Mouse (Mus musculus): Measurements from ENCODE around the gene Iqcb1. TPM values are rescaled to one million over a fixed set of nuclear protein-coding genes. Genes with fewer than 3 reads are reported as not detected.

Gene Iqcb1
- total RNA-seq, 1 experiment: 16.8 TPM

DNA sequence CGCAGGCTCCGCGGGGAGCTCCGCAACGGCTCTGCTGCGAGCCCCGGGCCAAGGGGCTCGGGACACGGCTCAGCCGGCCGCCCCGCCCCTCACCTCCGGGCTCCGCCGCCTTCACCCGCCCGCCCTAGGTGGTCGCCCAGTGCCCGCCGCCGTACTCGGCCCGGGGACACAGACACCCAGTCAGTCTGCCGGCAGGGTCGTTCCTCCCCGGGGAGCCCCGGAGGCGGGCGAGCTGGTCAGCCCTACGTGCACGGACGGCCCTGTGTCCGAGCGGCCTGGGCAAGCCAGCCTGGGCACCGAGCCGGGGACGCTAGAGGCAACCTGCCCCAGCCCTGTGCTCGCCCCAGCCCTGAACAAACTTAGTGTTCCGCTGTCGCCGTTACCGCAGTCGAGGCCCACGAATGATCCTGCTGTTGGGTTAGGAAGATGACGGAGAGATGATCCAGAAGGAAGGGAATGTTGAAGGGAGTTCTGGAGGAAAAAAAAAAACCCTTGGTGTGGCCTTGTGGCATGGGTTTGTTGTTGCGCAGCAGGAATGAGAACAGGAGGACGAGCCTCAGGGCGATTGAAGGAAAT, 47.2 kb downstream of the Iqcb1 start:
- peak; percentile 20 for DNase-seq (ENCODE audit: low read depth, low spot score)
- peak overlapping the region; percentile 89 for H3K9ac ChIP-seq (ENCODE audit: insufficient read depth, low read depth, low read length, poor library complexity, severe bottlenecking)
- in situ Hi-C loops (cut with MboI; ENCODE audit: low sequenced_read_pairs in 2 of 2, unreplicated experiment in 2 of 2): no loop called here
- H3K27ac ChIP-seq (ENCODE audit: insufficient read depth, low read depth, low read length, poor library complexity, severe bottlenecking): peak overlapping the region; percentile 14; the same call in 1 of the 2 replicates
- peaks cover 0 to 1% of the 10 kb centered on the region in 2 experiments; a peak in 1 of 4 replicates for H3K4me1 ChIP-seq (ENCODE audit: control insufficient read depth in 2 of 2, insufficient read depth in 2 of 2, low read length in 2 of 2, poor library complexity in 1 of 2)
- no peaks in the 10 kb centered on the region for H3K9me3 ChIP-seq (ENCODE audit: control insufficient read depth, insufficient read depth, low read depth, low read length)
- peak overlapping the region; percentile 64 to 94 for H3K4me3 ChIP-seq (ENCODE audit: insufficient read depth in 1 of 2, low read depth in 1 of 2, low read length in 2 of 2, poor library complexity in 1 of 2, severe bottlenecking in 1 of 2)
- no peaks in the 10 kb centered on the region for H3K36me3 ChIP-seq (ENCODE audit: control insufficient read depth, insufficient read depth, low read length, poor library complexity, severe bottlenecking)
- TF ChIP-seq ZNF384 (IDR thresholded peaks at IDR 0.05; ENCODE audit: low read depth, low read length) (no peak), CHD2 (IDR thresholded peaks at IDR 0.05; ENCODE audit: low read depth, low read length) (no peak), ZC3H11A (IDR thresholded peaks at IDR 0.05; ENCODE audit: borderline replicate concordance, low read depth, low read length) (no peak), HCFC1 (IDR thresholded peaks at IDR 0.05; ENCODE audit: borderline replicate concordance, insufficient read depth, low read length) (no peak; the same call in 1 of the 2 replicates), MAFK (IDR thresholded peaks at IDR 0.05; ENCODE audit: insufficient read depth, low read depth, low read length) (no peak)

DNA sequence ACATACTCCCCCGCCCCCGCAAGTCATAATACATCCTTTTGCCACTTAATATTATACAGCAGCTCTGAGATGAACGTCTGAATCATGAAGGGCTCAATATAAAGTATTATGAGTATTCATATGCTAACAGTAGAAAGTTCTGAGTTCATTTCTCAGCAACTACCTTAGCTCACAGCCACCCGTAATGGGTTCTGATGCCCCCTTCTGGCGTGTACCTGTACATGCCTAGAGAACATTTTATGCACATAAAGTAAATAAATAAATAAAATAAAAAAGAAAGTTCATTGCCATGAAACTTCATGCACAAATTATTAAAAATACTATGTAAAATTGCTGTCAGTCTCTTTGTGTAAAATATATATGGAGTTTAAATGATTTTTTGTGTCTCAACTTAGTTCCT, 49.1 kb downstream of the Iqcb1 start:
- peaks cover 0 to 1% of the 10 kb centered on the region in 2 experiments; a peak in 1 of 4 replicates for H3K4me1 ChIP-seq (ENCODE audit: control insufficient read depth in 2 of 2, insufficient read depth in 2 of 2, low read length in 2 of 2, poor library complexity in 1 of 2)
- H3K9ac ChIP-seq (ENCODE audit: insufficient read depth, low read depth, low read length, poor library complexity, severe bottlenecking): no peak overlapping the region
- in situ Hi-C loops (cut with MboI; ENCODE audit: low sequenced_read_pairs in 2 of 2, unreplicated experiment in 2 of 2): no loop called here
- no peaks in the 10 kb centered on the region for H3K9me3 ChIP-seq (ENCODE audit: control insufficient read depth, insufficient read depth, low read depth, low read length)
- no peak overlapping the region for H3K27ac ChIP-seq (ENCODE audit: insufficient read depth, low read depth, low read length, poor library complexity, severe bottlenecking)
- no peak for DNase-seq (ENCODE audit: low read depth, low spot score)
- no peak overlapping the region for H3K4me3 ChIP-seq (ENCODE audit: insufficient read depth in 1 of 2, low read depth in 1 of 2, low read length in 2 of 2, poor library complexity in 1 of 2, severe bottlenecking in 1 of 2)
- TF ChIP-seq CHD2 (IDR thresholded peaks at IDR 0.05; ENCODE audit: low read depth, low read length) (no peak), ZNF384 (IDR thresholded peaks at IDR 0.05; ENCODE audit: low read depth, low read length) (no peak), ZC3H11A (IDR thresholded peaks at IDR 0.05; ENCODE audit: borderline replicate concordance, low read depth, low read length) (no peak), MAFK (IDR thresholded peaks at IDR 0.05; ENCODE audit: insufficient read depth, low read depth, low read length) (no peak), HCFC1 (IDR thresholded peaks at IDR 0.05; ENCODE audit: borderline replicate concordance, insufficient read depth, low read length) (no peak)
- no peaks in the 10 kb centered on the region for H3K36me3 ChIP-seq (ENCODE audit: control insufficient read depth, insufficient read depth, low read length, poor library complexity, severe bottlenecking)

DNA sequence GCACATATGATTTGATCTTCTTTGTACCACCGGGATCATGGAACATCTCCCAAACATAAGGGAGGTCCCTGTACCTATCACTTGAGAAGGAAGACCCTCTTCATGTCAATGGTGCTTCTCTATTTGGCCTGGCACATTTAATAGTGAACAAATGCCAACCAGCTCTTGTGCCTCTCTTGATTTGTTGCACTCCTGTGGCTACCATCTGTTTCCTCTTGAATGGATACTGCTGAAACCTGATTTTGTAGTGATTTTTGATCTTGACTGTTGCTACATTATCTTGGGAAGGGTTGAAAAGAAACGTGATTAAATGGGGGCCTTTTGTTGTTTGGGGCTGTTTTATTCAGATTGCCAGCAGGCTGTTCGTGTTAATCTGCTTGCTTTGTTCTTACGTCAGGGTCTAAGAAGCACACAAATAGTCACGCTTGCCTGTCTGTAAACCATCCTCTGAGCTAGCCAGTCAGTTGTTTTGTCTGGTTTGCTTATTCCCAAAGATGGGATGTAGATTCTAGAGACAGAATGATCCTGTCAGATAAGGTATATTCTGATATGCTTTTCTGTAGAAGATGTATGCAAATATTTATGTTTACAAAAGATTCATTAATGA, 54.7 kb downstream of the Iqcb1 start:
- no peak for DNase-seq (ENCODE audit: low read depth, low spot score)
- in situ Hi-C loops (cut with MboI; ENCODE audit: low sequenced_read_pairs in 2 of 2, unreplicated experiment in 2 of 2): no loop called here

DNA sequence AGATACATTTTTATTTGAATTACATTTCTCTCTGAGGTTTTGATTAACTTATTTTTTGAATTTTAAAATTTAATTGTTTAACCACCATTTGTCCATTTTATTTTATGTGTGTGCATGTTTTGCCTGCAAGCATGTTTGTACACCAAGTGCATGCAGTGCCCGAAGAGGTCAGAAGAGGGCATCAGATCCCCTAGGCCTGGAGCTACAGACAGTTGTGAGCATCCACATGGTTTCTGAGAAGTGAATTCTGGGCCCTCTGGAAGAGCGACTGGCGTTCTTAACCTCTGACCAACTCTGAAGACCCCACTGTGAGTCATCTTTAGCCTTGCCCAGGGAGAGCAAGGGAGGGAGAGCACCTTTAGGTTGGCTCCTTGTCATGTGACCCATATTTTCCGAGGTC, 56.7 kb downstream of the Iqcb1 start:
- H3K36me3 ChIP-seq (ENCODE audit: control insufficient read depth, insufficient read depth, low read length, poor library complexity, severe bottlenecking): peaks cover 4% of the 10 kb centered on the region; the same call in 1 of the 2 replicates
- H3K9ac ChIP-seq (ENCODE audit: insufficient read depth, low read depth, low read length, poor library complexity, severe bottlenecking): no peak overlapping the region
- peak; percentile 36 for DNase-seq (ENCODE audit: low read depth, low spot score)
- H3K4me1 ChIP-seq (ENCODE audit: control insufficient read depth in 2 of 2, insufficient read depth in 2 of 2, low read length in 2 of 2, poor library complexity in 1 of 2): no peaks in the 10 kb centered on the region
- no peaks in the 10 kb centered on the region for H3K9me3 ChIP-seq (ENCODE audit: control insufficient read depth, insufficient read depth, low read depth, low read length)
- H3K4me3 ChIP-seq (ENCODE audit: insufficient read depth in 1 of 2, low read depth in 1 of 2, low read length in 2 of 2, poor library complexity in 1 of 2, severe bottlenecking in 1 of 2): no peak overlapping the region
- no peak overlapping the region for H3K27ac ChIP-seq (ENCODE audit: insufficient read depth, low read depth, low read length, poor library complexity, severe bottlenecking)
- no peak for TF ChIP-seq ZNF384 (IDR thresholded peaks at IDR 0.05; ENCODE audit: low read depth, low read length)
- 0 out of 2 replicates have a peak, but pooled peaks have one; percentile 29 for TF ChIP-seq ZC3H11A (IDR thresholded peaks at IDR 0.05; ENCODE audit: borderline replicate concordance, low read depth, low read length)
- TF ChIP-seq CHD2 (IDR thresholded peaks at IDR 0.05; ENCODE audit: low read depth, low read length): no peak
- in situ Hi-C loops (cut with MboI; ENCODE audit: low sequenced_read_pairs in 2 of 2, unreplicated experiment in 2 of 2): no loop called here

More for the DNA sequence above, 54.7 kb downstream of the Iqcb1 start:
- Histone ChIP-seq H3K27ac (ENCODE audit: insufficient read depth, low read depth, low read length, poor library complexity, severe bottlenecking) (no peak overlapping the region), H3K36me3 (ENCODE audit: control insufficient read depth, insufficient read depth, low read length, poor library complexity, severe bottlenecking) (peaks cover 2% of the 10 kb centered on the region; the same call in 1 of the 2 replicates), H3K9ac (ENCODE audit: insufficient read depth, low read depth, low read length, poor library complexity, severe bottlenecking) (no peak overlapping the region), H3K4me3 (ENCODE audit: insufficient read depth in 1 of 2, low read depth in 1 of 2, low read length in 2 of 2, poor library complexity in 1 of 2, severe bottlenecking in 1 of 2) (no peak overlapping the region), H3K4me1 (ENCODE audit: control insufficient read depth in 2 of 2, insufficient read depth in 2 of 2, low read length in 2 of 2, poor library complexity in 1 of 2) (no peaks in the 10 kb centered on the region), H3K9me3 (ENCODE audit: control insufficient read depth, insufficient read depth, low read depth, low read length) (no peaks in the 10 kb centered on the region)
- TF ChIP-seq ZNF384 (IDR thresholded peaks at IDR 0.05; ENCODE audit: low read depth, low read length) (no peak), MAFK (IDR thresholded peaks at IDR 0.05; ENCODE audit: insufficient read depth, low read depth, low read length) (no peak), CHD2 (IDR thresholded peaks at IDR 0.05; ENCODE audit: low read depth, low read length) (no peak), HCFC1 (IDR thresholded peaks at IDR 0.05; ENCODE audit: borderline replicate concordance, insufficient read depth, low read length) (no peak), ZC3H11A (IDR thresholded peaks at IDR 0.05; ENCODE audit: borderline replicate concordance, low read depth, low read length) (no peak)

Measured in ES-E14 (cell line).